ENCODE assay signal across 8 mouse cellular contexts in genomic region chr11:11461635-11462560, GRCm38 (mm10). TPM values are rescaled to one million over a fixed set of nuclear protein-coding genes. Genes with fewer than 3 reads are reported as not detected.
A peak's percentile ranks its signal among the peaks of the same experiment; 100 is the strongest.
DNase-seq lines count a peak whose midpoint lies in the region; ATAC-seq and TF ChIP-seq lines count a peak whose summit lies in the region.

TSS of gene Spata48 (plus strand) at chr11:11462094.
TSS of gene Zpbp (minus strand) at chr11:11462408.

- H3K36me3 ChIP-seq in C2C12 (ENCODE audit: control insufficient read depth, insufficient read depth) = no peaks in the 10 kb centered on the region
- no peaks in the 10 kb centered on the region for H3K36me3 ChIP-seq in heart, embryonic 13.5 days
- no peaks in the 10 kb centered on the region for H3K36me3 ChIP-seq in liver, embryonic 12.5 days
- no peaks in the 10 kb centered on the region for H3K36me3 ChIP-seq in stomach, embryonic 16.5 days (ENCODE audit: control insufficient read depth, insufficient read depth, low read length)

- no peak within 1 kb of the TSS for H3K4me3 ChIP-seq in C2C12 (ENCODE audit: insufficient read depth, poor library complexity, severe bottlenecking)
- peak within 1 kb of the TSS; percentile 62 for H3K4me3 ChIP-seq in heart, embryonic 13.5 days
- peak within 1 kb of the TSS; percentile 81 for H3K4me3 ChIP-seq in liver, embryonic 12.5 days
- H3K4me3 ChIP-seq in stomach, embryonic 16.5 days (replicated peaks; ENCODE audit: low read length) = peak within 1 kb of the TSS; percentile 66

- peak; percentile 97 for ATAC-seq in erythroid progenitor cell, adult 5-6 weeks (replicated peaks; ENCODE audit: low FRiP score, poor library complexity, severe bottlenecking)
- ATAC-seq in heart, embryonic 13.5 days (ENCODE audit: extremely low read depth, insufficient number of reproducible peaks, low FRiP score, low TSS enrichment) = peak; percentile 92
- peak; percentile 98 for ATAC-seq in liver, embryonic 12.5 days
- peak; percentile 98 for ATAC-seq in stomach, embryonic 16.5 days (ENCODE audit: insufficient read depth, low FRiP score)

- no peaks in the 10 kb centered on the region for H3K4me1 ChIP-seq in heart, embryonic 13.5 days
- H3K4me1 ChIP-seq in liver, embryonic 12.5 days = peaks cover 10% of the 10 kb centered on the region
- H3K4me1 ChIP-seq in stomach, embryonic 16.5 days (ENCODE audit: control insufficient read depth, insufficient read depth, low read length) = no peaks in the 10 kb centered on the region

- peak within 1 kb of the TSS; percentile 71 for H3K4me2 ChIP-seq in heart, embryonic 13.5 days
- peak within 1 kb of the TSS; percentile 86 for H3K4me2 ChIP-seq in liver, embryonic 12.5 days
- H3K4me2 ChIP-seq in stomach, embryonic 16.5 days (ENCODE audit: low read depth, low read length) = peak within 1 kb of the TSS; percentile 73

- H3ac ChIP-seq in C2C12 (ENCODE audit: control insufficient read depth, insufficient read length, low read depth) = no peak within 1 kb of the TSS

- DNase-seq in brain, embryonic 18.5 days (ENCODE audit: low read depth, low spot score) = peak; percentile 67
- DNase-seq in kidney, postnatal 10 days = peak; percentile 96
- DNase-seq in neural tube, embryonic 10.5 days (ENCODE audit: extremely low spot score, low spot score) = peak; percentile 93

- no peaks in the 10 kb centered on the region for H3K79me3 ChIP-seq in C2C12 (ENCODE audit: low read depth)

- no peaks in the 10 kb centered on the region for H3K27me3 ChIP-seq in C2C12 (ENCODE audit: control insufficient read depth, insufficient read depth, insufficient read length)
- H3K27me3 ChIP-seq in heart, embryonic 13.5 days (replicated peaks) = peaks cover 5% of the 10 kb centered on the region; the same call in 1 of the 2 replicates
- no peaks in the 10 kb centered on the region for H3K27me3 ChIP-seq in liver, embryonic 12.5 days (replicated peaks)
- H3K27me3 ChIP-seq in stomach, embryonic 16.5 days (ENCODE audit: control insufficient read depth, insufficient read depth, low read length) = no peaks in the 10 kb centered on the region

- TF ChIP-seq CTCF in C2C12 (IDR thresholded peaks at IDR 0.05; ENCODE audit: control insufficient read depth, insufficient read depth, insufficient read length) = peak; percentile 20

- peak within 1 kb of the TSS; percentile 76 for H3K9ac ChIP-seq in heart, embryonic 13.5 days
- H3K9ac ChIP-seq in liver, embryonic 12.5 days = peak within 1 kb of the TSS; percentile 82
- H3K9ac ChIP-seq in stomach, embryonic 16.5 days (ENCODE audit: low read length) = peak within 1 kb of the TSS; percentile 85

- H3K27ac ChIP-seq in heart, embryonic 13.5 days (replicated peaks) = peak within 1 kb of the TSS; percentile 65
- peak within 1 kb of the TSS; percentile 86 for H3K27ac ChIP-seq in liver, embryonic 12.5 days
- peak within 1 kb of the TSS; percentile 80 for H3K27ac ChIP-seq in stomach, embryonic 16.5 days (ENCODE audit: low read length)

- H3K9me3 ChIP-seq in heart, embryonic 13.5 days = no peaks in the 10 kb centered on the region
- no peaks in the 10 kb centered on the region for H3K9me3 ChIP-seq in liver, embryonic 12.5 days (replicated peaks)
- H3K9me3 ChIP-seq in stomach, embryonic 16.5 days (replicated peaks; ENCODE audit: control insufficient read depth, low read length) = no peaks in the 10 kb centered on the region

- WGBS in heart, embryonic 13.5 days = 2% methylated on average over 55 of the region's 66 CpGs
- WGBS in liver, embryonic 12.5 days (ENCODE audit: insufficient replicate concordance) = 3% methylated on average over 66 of the region's 66 CpGs
- WGBS in stomach, embryonic 16.5 days = 2% methylated on average over 66 of the region's 66 CpGs

- H3K79me2 ChIP-seq in C2C12 (ENCODE audit: control insufficient read depth, insufficient read depth) = no peaks in the 10 kb centered on the region

TF ChIP-seq in C2C12, 6 proteins besides CTCF, POLR2A, EP300 and RAD21:
- TF ChIP-seq MAX (IDR thresholded peaks at IDR 0.05) (no peak), MYOG (IDR thresholded peaks at IDR 0.05; ENCODE audit: control insufficient read depth, extremely low read depth, insufficient read length) (no peak), CEBPB (IDR thresholded peaks at IDR 0.05; ENCODE audit: low read depth) (no peak), USF1 (IDR thresholded peaks at IDR 0.05; ENCODE audit: low read depth) (no peak), MYOD1 (IDR thresholded peaks at IDR 0.05; ENCODE audit: control insufficient read depth, insufficient read length, low read depth) (no peak), FOSL1 (IDR thresholded peaks at IDR 0.05; ENCODE audit: insufficient read depth, low read length, poor library complexity, severe bottlenecking) (no peak)

RNA-seq across cellular contexts. Expression of gene Spata48, which starts in this region (rescaled TPM):
- polyA plus RNA-seq in C2C12 (2012; fragmentation: generic; extraction: Trizol) = not detected
- total RNA-seq in erythroid progenitor cell, adult 5-6 weeks (2015; ENCODE audit: low replicate concordance) = 1.8 TPM in 1 of 2 replicates, not detected in the other
- total RNA-seq in erythroid progenitor cell, adult 5-6 weeks (2017; ENCODE audit: low replicate concordance) = not detected in 2 replicates
- polyA plus RNA-seq in heart, embryonic 13.5 days (2015; fragmentation: Nextera tagmentation; extraction: Ambion mirVana) = 0.23 and 1.4 TPM in 2 replicates
- polyA plus RNA-seq in liver, embryonic 12.5 days (2016; fragmentation: Nextera tagmentation; extraction: Ambion mirVana) = 0.25 and 0.69 TPM in 2 replicates
- polyA plus RNA-seq in stomach, embryonic 16.5 days (2015; fragmentation: Nextera tagmentation; extraction: Ambion mirVana) = 0.30 and 0.67 TPM in 2 replicates

RNA-seq across cellular contexts. Expression of gene Zpbp, which starts in this region (rescaled TPM):
- polyA plus RNA-seq in C2C12 (2012; fragmentation: generic; extraction: Trizol) = not detected
- total RNA-seq in erythroid progenitor cell, adult 5-6 weeks (2015; ENCODE audit: low replicate concordance) = not detected in 2 replicates
- total RNA-seq in erythroid progenitor cell, adult 5-6 weeks (2017; ENCODE audit: low replicate concordance) = 0.13 TPM in 1 of 2 replicates, not detected in the other
- 0.44 and 0.84 TPM in 2 replicates for polyA plus RNA-seq in heart, embryonic 13.5 days (2015; fragmentation: Nextera tagmentation; extraction: Ambion mirVana)
- polyA plus RNA-seq in liver, embryonic 12.5 days (2016; fragmentation: Nextera tagmentation; extraction: Ambion mirVana) = 0.50 and 0.66 TPM in 2 replicates
- polyA plus RNA-seq in stomach, embryonic 16.5 days (2015; fragmentation: Nextera tagmentation; extraction: Ambion mirVana) = 0.52 and 0.72 TPM in 2 replicates

Comparison
In these comparisons a context has a peak if more than half of its experiments do, and no peak if none do; other contexts are left out.
1. Peak in ATAC-seq, H3K4me3 ChIP-seq, H3K27ac ChIP-seq, H3K9ac ChIP-seq and H3K4me2 ChIP-seq in liver, embryonic 12.5 days; RNA of the genes that start here not detected or under 1 TPM.
2. Peak in ATAC-seq, H3K4me3 ChIP-seq, H3K27ac ChIP-seq, H3K9ac ChIP-seq and H3K4me2 ChIP-seq in stomach, embryonic 16.5 days; RNA of the genes that start here not detected or under 1 TPM.